Comparison of ENCODE assay signal across 21 mouse cellular contexts in the genomic region with DNA sequence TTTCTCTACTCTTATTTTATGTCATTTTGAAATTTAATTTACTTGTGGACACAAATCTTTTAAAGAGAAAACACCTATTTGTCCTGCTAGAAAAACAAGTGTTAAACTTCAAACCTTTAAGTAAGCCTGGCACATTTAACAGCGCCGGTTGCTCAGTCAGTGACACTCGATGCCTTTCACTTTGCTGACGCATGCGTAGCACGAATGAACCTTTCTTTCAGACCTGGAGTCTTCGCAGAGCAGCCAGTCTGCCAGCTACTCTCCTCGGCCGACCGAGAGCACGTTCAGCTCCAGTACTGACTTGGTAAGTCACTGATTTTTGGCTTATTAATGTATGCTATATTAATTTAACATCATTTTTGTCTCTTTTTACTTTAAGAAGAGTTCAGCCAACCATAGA. TPM values are rescaled to one million over a fixed set of nuclear protein-coding genes. Genes with fewer than 3 reads are reported as not detected.
DNase-seq lines count a peak whose midpoint lies in the region; ATAC-seq and TF ChIP-seq lines count a peak whose summit lies in the region.
"Had no signal": no experiment of that assay in that cellular context is flagged by ENCODE, and none has a peak within 500 bp of the region (broad histone marks: within the 10 kb centered on the region; RNA-seq: fewer than 3 reads in every experiment).

No protein-coding gene starts in this region.

- WGBS in midbrain, postnatal 0 days, result 67% methylated on average over 11 of the region's 11 CpGs
- 78% methylated on average over 11 of the region's 11 CpGs for WGBS in midbrain, embryonic 10.5 days
- 80% methylated on average over 11 of the region's 11 CpGs for WGBS in liver, embryonic 12.5 days (ENCODE audit: insufficient replicate concordance)

- DNase-seq in embryo, embryonic 10 days (ENCODE audit: low spot score), result peak; percentile 15
- DNase-seq in embryo, embryonic 9.5 days (ENCODE audit: extremely low spot score), result no peak
- peak; percentile 32 for DNase-seq in midbrain, postnatal 0 days (ENCODE audit: low spot score)
- no peak for DNase-seq in midbrain, embryonic 10.5 days (ENCODE audit: low spot score)
- peak; percentile 62 for DNase-seq in kidney, adult 9 months
- no peak for DNase-seq in B cell, adult 2 months
- DNase-seq in frontal cortex, postnatal 14 days (ENCODE audit: low spot score in 2 of 2), result no peak
- DNase-seq: adrenal gland, postnatal 25 days; heart, postnatal 4 days; left cerebral cortex, postnatal 4 days; lung, postnatal 36 days; right cerebral cortex, postnatal 4 days; thymus, postnatal 25 days had no signal

- H3K9ac ChIP-seq in midbrain, postnatal 0 days (replicated peaks; ENCODE audit: low read length, poor library complexity, severe bottlenecking), result no peak overlapping the region
- H3K9ac ChIP-seq in liver, embryonic 12.5 days, result no peak overlapping the region
- H3K9ac ChIP-seq: intestine, embryonic 15.5 days; liver, embryonic 15.5 days; midbrain, embryonic 12.5 days had no signal

- no peak overlapping the region for H3K27ac ChIP-seq in midbrain, postnatal 0 days (ENCODE audit: low read depth, low read length)
- H3K27ac ChIP-seq in midbrain, embryonic 10.5 days (replicated peaks), result no peak overlapping the region
- no peak overlapping the region for H3K27ac ChIP-seq in liver, embryonic 12.5 days
- H3K27ac ChIP-seq: intestine, embryonic 15.5 days; liver, embryonic 15.5 days; midbrain, embryonic 12.5 days had no signal

- no peaks in the 10 kb centered on the region for H3K9me3 ChIP-seq in midbrain, postnatal 0 days (ENCODE audit: low read length)
- no peaks in the 10 kb centered on the region for H3K9me3 ChIP-seq in midbrain, embryonic 10.5 days (replicated peaks)
- H3K9me3 ChIP-seq in liver, embryonic 12.5 days (replicated peaks), result no peaks in the 10 kb centered on the region
- H3K9me3 ChIP-seq: intestine, embryonic 15.5 days; liver, embryonic 15.5 days; midbrain, embryonic 12.5 days had no signal

- ATAC-seq in midbrain, postnatal 0 days (ENCODE audit: low FRiP score), result no peak
- no peak for ATAC-seq in liver, embryonic 12.5 days
- ATAC-seq: intestine, embryonic 15.5 days had no signal

- no peak overlapping the region for H3K4me3 ChIP-seq in midbrain, postnatal 0 days (ENCODE audit: low read depth, low read length)
- no peak overlapping the region for H3K4me3 ChIP-seq in midbrain, embryonic 10.5 days
- no peak overlapping the region for H3K4me3 ChIP-seq in liver, embryonic 12.5 days
- H3K4me3 ChIP-seq: intestine, embryonic 15.5 days; liver, embryonic 15.5 days; midbrain, embryonic 12.5 days had no signal

- no peaks in the 10 kb centered on the region for H3K4me1 ChIP-seq in midbrain, postnatal 0 days (ENCODE audit: insufficient read depth, low read length)
- H3K4me1 ChIP-seq in midbrain, embryonic 10.5 days, result peaks cover 1% of the 10 kb centered on the region
- peaks cover 40% of the 10 kb centered on the region for H3K4me1 ChIP-seq in liver, embryonic 12.5 days
- H3K4me1 ChIP-seq: intestine, embryonic 15.5 days; midbrain, embryonic 12.5 days had no signal

- no peaks in the 10 kb centered on the region for H3K27me3 ChIP-seq in midbrain, postnatal 0 days (ENCODE audit: insufficient read depth, low read length)
- H3K27me3 ChIP-seq in midbrain, embryonic 10.5 days (ENCODE audit: low read depth, poor library complexity, severe bottlenecking), result no peaks in the 10 kb centered on the region
- H3K27me3 ChIP-seq in liver, embryonic 12.5 days (replicated peaks), result no peaks in the 10 kb centered on the region
- H3K27me3 ChIP-seq: intestine, embryonic 15.5 days; liver, embryonic 15.5 days; midbrain, embryonic 12.5 days had no signal

- H3K4me2 ChIP-seq in midbrain, postnatal 0 days (ENCODE audit: low read depth, low read length, poor library complexity, severe bottlenecking), result no peak overlapping the region
- no peak overlapping the region for H3K4me2 ChIP-seq in liver, embryonic 12.5 days
- H3K4me2 ChIP-seq: heart, embryonic 11.5 days; intestine, embryonic 15.5 days; liver, embryonic 15.5 days; midbrain, embryonic 12.5 days had no signal

- H3K36me3 ChIP-seq in midbrain, postnatal 0 days (ENCODE audit: insufficient read depth, low read length), result no peaks in the 10 kb centered on the region
- no peaks in the 10 kb centered on the region for H3K36me3 ChIP-seq in midbrain, embryonic 10.5 days
- no peaks in the 10 kb centered on the region for H3K36me3 ChIP-seq in liver, embryonic 12.5 days
- H3K36me3 ChIP-seq: intestine, embryonic 15.5 days; liver, embryonic 15.5 days; midbrain, embryonic 12.5 days had no signal

- TF ChIP-seq CTCF in midbrain, postnatal 0 days (IDR thresholded peaks at IDR 0.05), result no peak

RNA-seq across cellular contexts. Expression of a gene that starts 57.8 kb away (rescaled TPM):
- total RNA-seq in midbrain, postnatal 0 days (2014; rRNA removed), result 0.05 and 0.28 TPM in 2 replicates
- polyA plus RNA-seq in midbrain, postnatal 0 days (2015; fragmentation: Nextera tagmentation; extraction: Ambion mirVana), result 0.22 TPM in 1 of 2 replicates, not detected in the other
- polyA plus RNA-seq in midbrain, embryonic 10.5 days (2016; fragmentation: Nextera tagmentation; extraction: Ambion mirVana), result not detected in 2 replicates
- polyA plus RNA-seq in liver, embryonic 12.5 days (2016; fragmentation: Nextera tagmentation; extraction: Ambion mirVana), result not detected in 2 replicates
- total RNA-seq: adrenal gland, postnatal 25 days; common myeloid progenitor, adult 5-6 weeks; heart, postnatal 4 days; left cerebral cortex, postnatal 4 days had no signal
- polyA plus RNA-seq: heart, embryonic 11.5 days; intestine, embryonic 15.5 days; midbrain, embryonic 12.5 days; neural tube, embryonic 11.5 days; stomach, embryonic 16.5 days had no signal

Comparison
In these comparisons a context has a peak if more than half of its experiments do, and no peak if none do; other contexts are left out.
1. DNase-seq: peak in embryo, embryonic 10 days (single experiment), midbrain, postnatal 0 days (single experiment) and kidney, adult 9 months (single experiment); none in embryo, embryonic 9.5 days (single experiment), midbrain, embryonic 10.5 days (single experiment), B cell, adult 2 months (0 of 2) and frontal cortex, postnatal 14 days (0 of 2).